Mouse (Mus musculus) testis, adult 2 months (tissue): ENCODE measurements around the gene Gm44502. TPM values are rescaled to one million over a fixed set of nuclear protein-coding genes. Genes with fewer than 3 reads are reported as not detected.
"Not testable (repeated sequence)": the region's sequence is repeated elsewhere in the genome, so short reads cannot be mapped to it uniquely, and the experiment has no call there.

Source experiments
- H3K27ac ChIP-seq: fragments of 200-500 bp; 2 replicates; pipeline ENCODE4 v1.5.1; 2012; ENCODE audit warnings: low read depth, low read length; ENCODE audit not compliant: control insufficient read depth, insufficient read depth
- H3K27me3 ChIP-seq: fragments of 200-500 bp; 2 replicates; pipeline ENCODE4 v1.6.1; 2012; ENCODE audit warnings: mild to moderate bottlenecking, low read length, moderate library complexity; ENCODE audit not compliant: control insufficient read depth, insufficient read depth
- H3K36me3 ChIP-seq: fragments of 200-500 bp; 2 replicates; pipeline ENCODE4 v1.6.1; 2012; ENCODE audit warnings: mild to moderate bottlenecking, low read length; ENCODE audit not compliant: control insufficient read depth, insufficient read depth
- H3K4me1 ChIP-seq: fragments of 200-500 bp; 2 replicates; pipeline ENCODE4 v1.6.1; 2012; ENCODE audit warnings: low read length; ENCODE audit not compliant: control insufficient read depth, insufficient read depth
- H3K4me3 ChIP-seq: fragments of 200-500 bp; 2 replicates; pipeline ENCODE4 v1.5.1; 2012; ENCODE audit warnings: low read depth, mild to moderate bottlenecking, low read length, moderate library complexity, mixed read lengths; ENCODE audit not compliant: control insufficient read depth
- CTCF ChIP-seq: fragments of 200-500 bp; IDR thresholded peaks from 2 replicates; pipeline ENCODE4 v1.5.1; 2012; ENCODE audit warnings: low read depth, mild to moderate bottlenecking, inconsistent platforms, low read length, moderate library complexity; ENCODE audit not compliant: control insufficient read depth, insufficient read depth, insufficient replicate concordance
- POLR2A ChIP-seq: fragments of 200-500 bp; IDR thresholded peaks from 2 replicates; pipeline ENCODE4 v1.6.1; 2012; ENCODE audit warnings: low read depth, mild to moderate bottlenecking, inconsistent platforms, low read length, moderate library complexity; ENCODE audit not compliant: control insufficient read depth
- polyA plus RNA-seq: library from polyadenylated mRNA; depleted of rRNA; stranded (reverse); fragments of >200 nt; gene quantifications from 2 replicates; pipeline ENCODE4 v1.2.3, GENCODE M21; 2012

The Gm44502 gene
- polyA plus RNA-seq, 1 experiment: 1.2 TPM

GRCm38 (mm10) chr15:89431806-89432205, 2.3 kb upstream of the Gm44502 start:
- Histone ChIP-seq H3K4me1 (peaks cover 4% of the 10 kb centered on the region), H3K4me3 (no peak overlapping the region), H3K36me3 (no peaks in the 10 kb centered on the region), H3K27me3 (no peaks in the 10 kb centered on the region), H3K27ac (no peak overlapping the region)
- TF ChIP-seq CTCF: no peak

- H3K27me3 ChIP-seq: no peaks in the 10 kb centered on the region
- TF ChIP-seq POLR2A (no peak), CTCF (no peak)
- no peak overlapping the region; the same call in 1 of the 2 replicates for H3K27ac ChIP-seq
- H3K4me3 ChIP-seq: peak overlapping the region; percentile 47
- H3K4me1 ChIP-seq: peaks cover 6% of the 10 kb centered on the region
- no peaks in the 10 kb centered on the region for H3K36me3 ChIP-seq
These were observed 1.8 kb upstream of the Gm44502 start for GRCm38 (mm10) chr15:89431271-89431670.

GRCm38 (mm10) chr15:89430771-89431170, 1.3 kb upstream of the Gm44502 start:
- Histone ChIP-seq H3K4me3 (peak overlapping the region; percentile 47), H3K4me1 (peaks cover 10% of the 10 kb centered on the region)
- H3K27ac ChIP-seq, H3K27me3 ChIP-seq, H3K36me3 ChIP-seq: not testable (repeated sequence)

- TF ChIP-seq CTCF: no peak
- TF ChIP-seq POLR2A: no peak
- peak overlapping the region; percentile 96 for H3K27ac ChIP-seq
- H3K36me3 ChIP-seq: no peaks in the 10 kb centered on the region
These were observed 845 bp upstream of the Gm44502 start for GRCm38 (mm10) chr15:89430341-89430740.

GRCm38 (mm10) chr15:89428821-89429351, 610 bp downstream of the Gm44502 start:
- Histone ChIP-seq H3K27ac (peak overlapping the region; percentile 46; the same call in 1 of the 2 replicates), H3K4me1 (peaks cover 21% of the 10 kb centered on the region), H3K4me3 (peak overlapping the region; percentile 95), H3K36me3 (no peaks in the 10 kb centered on the region; the same call in 1 of the 2 replicates), H3K27me3 (no peaks in the 10 kb centered on the region)
- TF ChIP-seq POLR2A (no peak), CTCF (no peak)

More at GRCm38 (mm10) chr15:89430341-89430740, 845 bp upstream of the Gm44502 start:
- Histone ChIP-seq H3K27me3 (no peaks in the 10 kb centered on the region), H3K4me1 (peaks cover 14% of the 10 kb centered on the region), H3K4me3 (peak overlapping the region; percentile 95)

GRCm38 (mm10) chr15:89428136-89428790, 1.2 kb downstream of the Gm44502 start:
- Histone ChIP-seq H3K27me3 (no peaks in the 10 kb centered on the region), H3K4me3 (peak overlapping the region; percentile 95), H3K4me1 (peaks cover 21% of the 10 kb centered on the region), H3K27ac (peak overlapping the region; percentile 46; the same call in 1 of the 2 replicates), H3K36me3 (no peaks in the 10 kb centered on the region; the same call in 1 of the 2 replicates)
- no peak for TF ChIP-seq POLR2A
- TF ChIP-seq CTCF: no peak

- H3K27ac ChIP-seq: no peak overlapping the region
- H3K4me1 ChIP-seq: peaks cover 21% of the 10 kb centered on the region
- no peak for TF ChIP-seq CTCF
- 0 out of 2 replicates have a peak, but pooled peaks have one; percentile 9 for TF ChIP-seq POLR2A
- H3K27me3 ChIP-seq: no peaks in the 10 kb centered on the region
- H3K4me3 ChIP-seq: peak overlapping the region; percentile 92
- no peaks in the 10 kb centered on the region; the same call in 1 of the 2 replicates for H3K36me3 ChIP-seq
These were observed 2.8 kb downstream of the Gm44502 start for GRCm38 (mm10) chr15:89426716-89427115.
